Mouse (Mus musculus): Measurements from ENCODE around the gene Slc23a3. TPM values are rescaled to one million over a fixed set of nuclear protein-coding genes. Genes with fewer than 3 reads are reported as not detected.

The Slc23a3 gene
- polyA plus RNA-seq, 1 experiment from 2014 or later, result not detected

GRCm38 (mm10) chr1:75125418-75125817, 8.3 kb downstream of the Slc23a3 start:
- peak overlapping the region; percentile 91; the same call in 1 of the 2 replicates for H3K27ac ChIP-seq

GRCm38 (mm10) chr1:75124346-75125321, 9.1 kb downstream of the Slc23a3 start, which contains the start of gene Nhej1:
Gene Nhej1 (minus strand): TSS chr1:75125200.
- Histone ChIP-seq H3K4me2 (peak within 1 kb of the TSS; percentile 69), H3K27me3 (replicated peaks) (no peaks in the 10 kb centered on the region), H3K4me3 (peak within 1 kb of the TSS; percentile 57), H3K9ac (peak within 1 kb of the TSS; percentile 65), H3K9me3 (no peaks in the 10 kb centered on the region), H3K36me3 (replicated peaks) (no peaks in the 10 kb centered on the region), H3K27ac (peak within 1 kb of the TSS; percentile 91), H3K4me1 (peaks cover 7% of the 10 kb centered on the region; the same call in 1 of the 2 replicates)
- 2% methylated on average over 56 of the region's 56 CpGs for WGBS
- peak; percentile 94 for ATAC-seq (replicated peaks)

More at GRCm38 (mm10) chr1:75125418-75125817, 8.3 kb downstream of the Slc23a3 start:
- H3K4me3 ChIP-seq, result peak overlapping the region; percentile 57
- H3K4me2 ChIP-seq, result peak overlapping the region; percentile 69
- peak overlapping the region; percentile 65 for H3K9ac ChIP-seq
- H3K9me3 ChIP-seq, result no peaks in the 10 kb centered on the region
- WGBS, result 34% methylated on average over 5 of the region's 5 CpGs
- ATAC-seq (replicated peaks), result 0 out of 2 replicates have a peak, but pooled peaks have one; percentile 10
- no peaks in the 10 kb centered on the region for H3K27me3 ChIP-seq (replicated peaks)
- H3K36me3 ChIP-seq (replicated peaks), result no peaks in the 10 kb centered on the region
- H3K4me1 ChIP-seq, result peaks cover 7% of the 10 kb centered on the region; the same call in 1 of the 2 replicates

- Histone ChIP-seq H3K9ac (no peak overlapping the region), H3K27ac (no peak overlapping the region), H3K4me1 (peaks cover 7% of the 10 kb centered on the region; the same call in 1 of the 2 replicates), H3K4me3 (no peak overlapping the region), H3K4me2 (no peak overlapping the region), H3K9me3 (no peaks in the 10 kb centered on the region), H3K36me3 (replicated peaks) (no peaks in the 10 kb centered on the region), H3K27me3 (replicated peaks) (no peaks in the 10 kb centered on the region)
- 87% methylated on average over 3 of the region's 3 CpGs for WGBS
- no peak for ATAC-seq (replicated peaks)
Observed at GRCm38 (mm10) chr1:75122211-75122610, 11.5 kb downstream of the Slc23a3 start.

Other genes with a start within 250 kb of the Slc23a3 start
- gene Fev, start 248.5 kb downstream of the Slc23a3 start, polyA plus RNA-seq (2015; fragmentation: Nextera tagmentation; extraction: Ambion mirVana), result 1.8 TPM in 2 replicates
- gene Cryba2, start 240.7 kb downstream of the Slc23a3 start, polyA plus RNA-seq (2015; fragmentation: Nextera tagmentation; extraction: Ambion mirVana), result 0.38 and 0.72 TPM in 2 replicates
- gene Cfap65, start 198.3 kb downstream of the Slc23a3 start, polyA plus RNA-seq (2015; fragmentation: Nextera tagmentation; extraction: Ambion mirVana), result 0.90 and 0.93 TPM in 2 replicates
- 0.10 and 0.11 TPM in 2 replicates for gene Ihh, start 182.2 kb downstream of the Slc23a3 start, polyA plus RNA-seq (2015; fragmentation: Nextera tagmentation; extraction: Ambion mirVana)
- 5.1 and 6.0 TPM in 2 replicates for gene Nhej1, start 8.7 kb downstream of the Slc23a3 start, polyA plus RNA-seq (2015; fragmentation: Nextera tagmentation; extraction: Ambion mirVana)
- gene Cnppd1, start 8.8 kb upstream of the Slc23a3 start, polyA plus RNA-seq (2015; fragmentation: Nextera tagmentation; extraction: Ambion mirVana), result 58.8 and 61.9 TPM in 2 replicates
- 143 and 153 TPM in 2 replicates for gene Retreg2, start 8.9 kb upstream of the Slc23a3 start, polyA plus RNA-seq (2015; fragmentation: Nextera tagmentation; extraction: Ambion mirVana)
- gene Zfand2b, start 34.8 kb upstream of the Slc23a3 start, polyA plus RNA-seq (2015; fragmentation: Nextera tagmentation; extraction: Ambion mirVana), result 38.3 and 41.1 TPM in 2 replicates
- 45.7 and 46.0 TPM in 2 replicates for gene Abcb6, start 46.5 kb upstream of the Slc23a3 start, polyA plus RNA-seq (2015; fragmentation: Nextera tagmentation; extraction: Ambion mirVana)
- 27.6 and 27.7 TPM in 2 replicates for gene Ankzf1, start 58.3 kb upstream of the Slc23a3 start, polyA plus RNA-seq (2015; fragmentation: Nextera tagmentation; extraction: Ambion mirVana)
- gene Atg9a, start 58.3 kb upstream of the Slc23a3 start, polyA plus RNA-seq (2015; fragmentation: Nextera tagmentation; extraction: Ambion mirVana), result 59.2 and 63.3 TPM in 2 replicates
- 21.8 and 24.0 TPM in 2 replicates for gene Glb1l, start 76.9 kb upstream of the Slc23a3 start, polyA plus RNA-seq (2015; fragmentation: Nextera tagmentation; extraction: Ambion mirVana)
- 156 and 169 TPM in 2 replicates for gene Stk16, start 76.9 kb upstream of the Slc23a3 start, polyA plus RNA-seq (2015; fragmentation: Nextera tagmentation; extraction: Ambion mirVana)
- gene Tuba4a, start 86.0 kb upstream of the Slc23a3 start, polyA plus RNA-seq (2015; fragmentation: Nextera tagmentation; extraction: Ambion mirVana), result 7.9 and 12.7 TPM in 2 replicates
- not detected in 2 replicates for gene A630095N17Rik, start 98.2 kb upstream of the Slc23a3 start, polyA plus RNA-seq (2015; fragmentation: Nextera tagmentation; extraction: Ambion mirVana)
- gene Dnajb2, start 102.5 kb upstream of the Slc23a3 start, polyA plus RNA-seq (2015; fragmentation: Nextera tagmentation; extraction: Ambion mirVana), result 72.9 and 82.1 TPM in 2 replicates
- gene Ptprn, start 130.6 kb upstream of the Slc23a3 start, polyA plus RNA-seq (2015; fragmentation: Nextera tagmentation; extraction: Ambion mirVana), result 24.2 and 26.6 TPM in 2 replicates
- gene Resp18, start 144.5 kb upstream of the Slc23a3 start, polyA plus RNA-seq (2015; fragmentation: Nextera tagmentation; extraction: Ambion mirVana), result 167 and 169 TPM in 2 replicates
- gene Dnpep, start 184.1 kb upstream of the Slc23a3 start, polyA plus RNA-seq (2015; fragmentation: Nextera tagmentation; extraction: Ambion mirVana), result 152 and 162 TPM in 2 replicates
- 1.5 and 2.0 TPM in 2 replicates for gene Des, start 226.4 kb upstream of the Slc23a3 start, polyA plus RNA-seq (2015; fragmentation: Nextera tagmentation; extraction: Ambion mirVana)
- 20.8 and 21.3 TPM in 2 replicates for gene Speg, start 241.4 kb upstream of the Slc23a3 start, polyA plus RNA-seq (2015; fragmentation: Nextera tagmentation; extraction: Ambion mirVana)

All from midbrain, embryonic 15.5 days (tissue).